Mouse (Mus musculus) CD8-positive naive resting alpha-beta T cell, adult 2 months (primary cell): ENCODE data around the gene Pakap.

ENCODE experiments used
- DNase-seq, 2 experiments: peaks; one replicate each; pipeline ENCODE4 v3.0.0; 2022; ENCODE audit warnings: low read depth in 2 of 2, low spot score in 2 of 2

The Pakap gene

DNA sequence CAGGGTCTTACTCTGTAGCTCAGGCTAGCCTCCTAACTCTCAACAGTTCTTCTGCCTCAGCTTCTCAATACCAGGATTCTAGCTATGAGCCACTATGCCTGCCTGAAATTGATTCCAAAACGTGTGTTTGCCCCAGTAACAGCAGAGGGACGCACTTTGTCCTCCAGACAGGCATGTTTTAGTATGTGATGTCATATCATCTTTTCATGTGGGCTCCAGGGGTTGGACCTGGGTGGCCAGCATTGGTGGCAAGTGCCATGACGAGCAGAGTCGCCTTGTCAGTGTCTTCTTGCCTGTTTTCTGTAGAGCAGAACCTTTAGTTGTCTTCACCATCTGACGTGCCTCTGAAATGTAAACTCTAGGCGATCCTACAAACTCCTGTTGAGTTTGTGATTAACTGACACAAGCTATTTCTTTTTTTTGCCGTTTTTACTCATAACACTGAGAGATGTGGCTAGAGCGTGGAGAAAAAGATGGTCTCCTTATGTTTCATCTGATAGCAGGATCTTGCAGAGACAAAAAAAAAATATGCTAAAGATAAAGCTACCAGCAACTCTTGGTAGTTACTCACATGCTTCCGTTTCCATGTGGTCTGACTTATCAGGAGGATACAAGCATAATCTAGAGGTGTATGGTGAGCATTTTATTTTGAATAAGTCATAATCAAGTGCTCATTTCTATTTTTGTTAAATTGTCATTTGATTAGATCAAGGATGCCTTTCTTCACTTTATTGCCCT, 229.7 kb downstream of the Pakap start:
- no peak for DNase-seq

DNA sequence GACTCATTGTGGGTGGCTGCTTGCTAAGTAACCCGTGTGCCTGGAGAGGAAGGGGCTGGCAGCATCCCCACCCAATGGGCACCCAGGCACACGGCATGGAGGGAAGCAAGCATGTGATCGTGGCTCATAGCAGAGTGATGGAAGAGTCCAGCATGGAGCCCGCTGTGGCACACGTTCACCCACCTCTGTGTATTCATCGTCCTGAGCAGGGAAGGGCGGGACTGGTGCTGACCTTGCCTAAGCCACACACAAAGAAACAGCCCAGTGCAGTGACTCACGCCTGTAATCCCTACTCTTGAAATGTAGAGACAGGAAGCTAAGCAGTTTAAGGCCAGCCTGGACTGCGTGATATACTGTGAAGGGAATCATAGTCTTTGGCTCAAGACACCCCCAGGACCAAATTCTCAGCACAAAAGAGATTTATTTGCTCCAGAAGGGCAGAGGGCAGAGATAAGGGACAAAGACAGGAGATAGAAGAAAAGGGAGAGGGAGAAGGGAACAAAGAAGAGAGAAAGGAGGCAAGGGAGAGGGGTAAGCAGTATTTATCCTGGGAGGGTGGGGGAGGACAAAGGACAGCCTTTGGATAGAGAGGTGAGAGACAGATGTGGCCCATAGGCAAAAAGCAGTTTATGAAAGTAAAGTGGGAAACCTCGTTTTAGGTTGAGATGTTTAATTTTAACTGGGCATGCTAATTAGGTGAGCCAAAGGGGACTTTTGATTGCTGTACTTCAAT, 230.5 kb downstream of the Pakap start:
- no peak for DNase-seq

DNA sequence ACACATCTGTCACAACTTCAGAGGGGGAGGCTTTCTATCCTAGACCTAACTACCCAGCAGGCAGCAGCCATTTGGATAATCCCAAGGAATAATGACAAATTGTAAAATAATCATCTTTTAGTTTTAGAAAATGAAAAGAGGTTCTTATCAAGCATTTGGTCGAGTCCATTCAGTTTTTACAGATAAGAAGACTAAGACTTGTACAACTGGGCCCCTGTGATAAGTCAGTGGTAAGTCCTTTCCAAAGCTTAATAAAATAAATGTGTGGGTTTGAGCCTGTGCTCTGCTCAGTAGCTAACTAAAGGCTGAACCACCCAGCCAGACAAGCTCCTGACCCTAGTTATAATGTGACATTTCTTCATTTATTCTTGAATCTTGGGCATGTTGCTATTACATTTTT, 231.3 kb downstream of the Pakap start:
- DNase-seq = no peak

DNA sequence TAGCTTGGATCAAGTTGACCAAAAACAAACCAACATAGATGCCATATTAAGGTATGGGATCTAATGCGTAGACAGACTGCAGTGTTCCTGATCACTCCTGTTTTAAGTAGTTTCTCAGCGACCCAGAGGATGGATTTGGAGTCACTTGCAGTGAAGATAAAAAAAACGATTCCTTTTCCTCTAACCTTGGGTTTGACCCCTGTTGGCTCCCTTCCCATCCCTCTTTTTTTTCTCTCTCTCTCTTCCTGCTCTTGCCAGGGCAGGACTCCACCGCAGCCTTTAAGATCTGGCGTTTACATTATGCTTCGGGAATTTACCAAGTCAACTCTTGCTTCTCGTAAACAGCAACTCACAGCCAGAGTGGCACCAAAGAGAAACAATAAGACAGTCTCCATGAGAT, 233.3 kb downstream of the Pakap start:
- no peak for DNase-seq

GRCm38 (mm10) chr4:57801986-57802385, 234.0 kb downstream of the Pakap start:
- DNase-seq = no peak

- DNase-seq = no peak
These were observed 234.4 kb downstream of the Pakap start for GRCm38 (mm10) chr4:57802411-57802810.

DNA sequence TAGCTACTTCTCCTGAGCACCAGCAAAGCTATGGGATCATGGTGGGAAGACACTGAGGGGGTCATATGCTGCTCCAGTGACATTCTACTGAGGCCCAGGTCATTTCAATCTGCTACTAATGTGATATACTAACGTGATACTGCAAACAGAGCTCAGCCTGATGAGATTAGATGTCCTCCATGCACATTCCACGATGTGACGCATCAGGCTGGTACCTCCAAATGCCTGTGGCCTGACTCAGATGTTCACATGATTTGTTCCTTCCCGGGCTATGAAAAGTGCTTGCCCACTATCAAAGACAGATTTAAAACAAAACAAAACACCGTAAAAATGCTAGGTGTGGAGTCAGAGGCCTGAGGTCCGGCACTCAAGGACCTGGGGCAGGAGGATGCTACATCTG, 236.9 kb downstream of the Pakap start:
- no peak for DNase-seq

DNA sequence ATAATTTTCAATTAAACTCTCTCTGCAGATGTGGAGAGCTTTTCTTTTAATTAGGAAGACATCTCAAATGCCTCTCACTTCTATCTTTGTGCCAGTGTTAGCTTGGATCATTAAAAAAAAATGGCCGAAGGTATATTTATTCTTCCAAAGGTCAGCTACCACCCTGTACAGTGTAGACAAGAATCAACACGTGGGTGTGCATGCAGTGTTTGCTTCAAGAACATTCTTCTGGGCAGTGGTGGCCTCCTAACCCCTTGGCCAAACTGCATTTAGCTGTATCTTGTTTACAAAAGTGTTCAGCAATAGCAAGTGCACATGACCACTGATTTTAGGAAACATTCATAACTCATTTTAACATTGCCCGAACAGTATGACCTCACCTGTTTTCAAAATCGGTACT, 241.5 kb downstream of the Pakap start:
- DNase-seq = no peak

- DNase-seq = no peak
These were observed 244.1 kb downstream of the Pakap start for GRCm38 (mm10) chr4:57812075-57812474.

GRCm38 (mm10) chr4:57812916-57813575, 245.1 kb downstream of the Pakap start:
- DNase-seq = no peak

GRCm38 (mm10) chr4:57813576-57813945, 245.6 kb downstream of the Pakap start:
- peak; percentile 65 to 71 for DNase-seq

DNA sequence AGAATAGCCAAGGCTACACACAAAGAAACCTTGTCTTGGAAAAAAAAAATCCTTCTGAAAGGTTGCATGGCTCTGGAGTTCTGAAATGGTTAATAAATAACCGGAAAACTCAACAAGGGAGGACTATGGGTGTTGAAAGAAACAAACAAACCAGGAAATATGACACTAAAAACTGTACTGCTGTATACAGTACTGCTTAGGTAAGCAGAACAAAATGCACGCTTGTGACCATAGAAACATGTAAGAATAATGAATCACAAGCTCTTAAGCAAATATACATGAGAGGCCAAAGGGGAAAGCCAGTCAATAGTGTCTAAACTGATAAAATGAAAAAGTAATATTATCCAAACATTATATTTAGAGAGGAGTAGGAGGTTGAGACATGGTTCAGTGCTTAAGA, 247.4 kb downstream of the Pakap start:
- no peak for DNase-seq

DNA sequence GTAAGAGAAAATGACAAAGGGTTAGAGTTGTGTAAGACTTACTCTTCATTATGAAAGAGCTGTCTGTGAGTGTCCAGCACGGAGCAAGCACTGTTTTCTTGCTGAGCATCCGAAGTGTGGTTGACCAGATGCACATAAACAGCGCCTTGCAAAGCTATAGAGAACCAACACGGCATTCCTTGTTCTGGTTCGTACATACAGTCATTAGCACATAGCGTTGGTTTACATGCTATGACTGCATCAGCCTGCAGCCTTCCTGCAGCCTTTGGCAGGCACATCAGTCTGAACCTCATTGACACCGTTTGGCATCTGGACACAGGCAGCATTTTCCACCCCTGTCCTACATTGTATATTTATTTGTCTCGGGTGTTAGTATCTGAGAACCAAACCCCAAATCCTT, 248.2 kb downstream of the Pakap start:
- no peak for DNase-seq

DNA sequence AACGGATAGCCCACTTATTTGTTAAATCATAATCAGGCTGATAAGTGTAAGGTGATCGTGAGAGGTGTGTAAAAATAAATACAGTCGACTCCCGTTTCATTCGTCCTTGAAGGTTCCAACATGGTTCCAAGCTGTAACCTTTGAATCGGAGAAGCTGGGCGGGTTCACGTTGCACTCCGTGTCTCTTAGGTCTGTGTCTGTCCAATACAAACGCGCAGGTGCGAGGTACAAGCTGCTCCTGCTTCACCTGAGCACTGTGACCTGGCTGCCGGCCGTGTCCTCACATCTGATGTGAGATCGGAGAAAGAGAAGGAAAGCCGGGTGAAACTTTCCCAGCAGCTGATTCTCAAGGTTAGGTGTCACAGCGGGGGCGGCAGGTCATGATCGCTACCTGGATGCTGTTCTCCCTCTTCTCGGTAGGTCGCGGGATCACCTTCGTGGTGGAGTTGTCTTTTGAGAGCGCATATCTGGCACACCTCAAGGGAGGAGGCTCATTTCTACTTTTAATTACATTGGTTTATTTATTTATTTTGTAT, 252.9 kb downstream of the Pakap start:
- no peak for DNase-seq

GRCm38 (mm10) chr4:57821556-57822356, 253.8 kb downstream of the Pakap start:
- DNase-seq = no peak

- no peak for DNase-seq
These were observed 254.7 kb downstream of the Pakap start for GRCm38 (mm10) chr4:57822641-57823040.

- DNase-seq = no peak
These were observed 256.8 kb downstream of the Pakap start for GRCm38 (mm10) chr4:57824626-57825240.

GRCm38 (mm10) chr4:57826272-57826671, 258.3 kb downstream of the Pakap start:
- no peak for DNase-seq

- no peak for DNase-seq
These were observed 261.2 kb downstream of the Pakap start for GRCm38 (mm10) chr4:57829131-57829530.

DNA sequence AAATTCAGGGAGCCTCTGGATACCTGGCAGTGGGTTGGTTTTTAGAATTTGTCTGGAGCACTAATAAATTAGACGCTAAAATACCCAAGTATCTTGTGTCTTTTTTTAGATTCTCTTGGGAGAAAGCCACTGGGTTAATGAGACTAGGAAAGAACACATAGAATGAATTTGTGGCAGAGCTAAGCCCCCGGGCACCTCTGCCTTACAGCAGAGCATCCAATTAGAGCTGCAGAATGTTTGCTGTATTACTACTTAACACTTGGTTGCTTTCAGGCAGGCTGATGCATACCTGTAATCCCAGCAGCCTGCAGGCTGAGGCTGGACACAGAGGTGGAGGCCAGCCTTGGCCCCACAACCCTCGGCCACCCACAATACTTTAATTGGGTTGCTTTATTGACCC, 261.8 kb downstream of the Pakap start:
- no peak for DNase-seq

DNA sequence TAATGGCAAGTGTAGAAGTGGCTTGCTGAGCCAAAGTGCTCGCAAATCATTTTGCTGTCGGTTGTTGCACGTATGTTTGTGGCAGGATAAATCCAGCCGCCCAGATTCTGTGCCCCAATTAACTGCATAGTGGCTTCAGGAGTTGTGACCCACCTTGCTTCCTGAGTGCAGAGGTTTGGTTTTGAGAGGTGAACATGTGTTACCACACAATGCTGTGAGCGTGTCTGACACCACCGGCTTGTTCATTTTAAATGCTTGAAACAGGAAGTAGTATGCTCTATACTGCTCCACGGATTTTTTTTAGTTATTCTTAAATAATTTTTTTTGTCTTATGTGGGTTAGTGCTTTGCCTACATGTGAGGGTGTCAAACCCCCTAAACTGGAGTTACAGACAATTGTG, 264.3 kb downstream of the Pakap start:
- peak; percentile 33 to 49 for DNase-seq
